Mouse (Mus musculus) layer of hippocampus, postnatal 14 days (tissue): ENCODE measurements at regions not wholly inside any gene's neighbourhood (a gene's known extent, or its start where the extent isn't known, plus 50 kb on each side); places are given as distances from the start of the nearest gene placed in this dataset.

ENCODE experiments used
- DNase-seq, 2 experiments: peaks; one replicate each; pipeline ENCODE4 v3.0.0; 2021 to 2022; ENCODE audit warnings: low spot score in 2 of 2, mixed read lengths in 1 of 2

DNA sequence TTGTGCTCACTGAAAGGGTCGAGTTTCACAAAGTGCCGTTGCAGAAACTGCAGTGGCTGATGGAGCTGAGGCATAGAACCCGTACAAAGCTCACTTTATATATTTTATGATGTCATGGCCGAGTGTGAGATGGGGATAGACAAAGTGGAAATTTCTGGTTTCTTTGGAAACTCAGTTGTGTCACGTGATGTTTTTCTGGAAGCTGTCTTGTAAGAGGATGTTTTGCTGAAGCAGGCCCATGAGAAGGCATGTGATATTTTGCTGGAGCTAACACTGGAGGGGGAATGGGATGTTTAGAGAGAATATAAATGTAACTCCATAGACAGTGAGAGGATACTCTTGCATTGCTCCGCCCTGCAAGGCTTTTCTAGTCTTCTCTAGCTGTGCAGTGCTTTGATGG, 311.7 kb downstream of the Tmem132b start:
- no peak for DNase-seq

DNA sequence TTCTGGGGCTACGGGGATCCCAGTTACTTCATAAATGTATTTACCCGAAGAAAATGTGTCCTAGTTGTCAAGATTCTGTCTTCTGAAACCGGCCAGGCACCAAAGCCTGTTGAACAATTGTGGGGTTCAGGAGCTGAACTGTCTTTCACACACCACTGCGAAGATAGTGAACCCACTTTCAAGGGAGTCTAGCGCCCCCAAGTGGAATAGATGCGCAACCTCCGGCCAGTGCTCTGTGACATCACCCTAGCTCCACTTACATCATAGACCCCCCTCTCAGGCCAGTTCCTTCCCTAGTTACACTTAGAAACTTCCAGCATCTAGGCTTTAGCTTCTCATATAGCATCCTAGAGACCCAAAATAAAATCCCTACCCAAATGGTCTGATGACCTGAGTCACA, 318.1 kb downstream of the Tmem132b start:
- DNase-seq: no peak

DNA sequence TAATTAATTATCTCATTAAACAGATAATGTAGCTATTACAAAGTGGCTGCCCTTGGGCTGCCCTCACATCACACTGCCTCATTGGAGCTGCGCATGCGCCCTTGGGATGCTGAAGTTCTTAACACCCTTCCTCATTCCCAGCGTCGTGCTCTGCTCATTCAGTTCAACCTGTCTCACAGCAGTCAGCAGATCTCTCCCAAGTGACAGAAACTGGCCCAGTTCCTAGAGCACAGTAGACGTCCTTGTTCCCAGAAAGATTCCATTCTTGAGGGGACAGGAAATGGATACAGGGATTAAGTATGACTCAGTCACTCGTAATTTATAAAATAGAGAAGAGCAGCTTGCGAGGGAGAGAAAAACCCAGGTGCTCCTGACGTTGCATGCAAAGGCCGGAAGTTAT, 344.7 kb downstream of the Tmem132b start:
- no peak for DNase-seq

DNA sequence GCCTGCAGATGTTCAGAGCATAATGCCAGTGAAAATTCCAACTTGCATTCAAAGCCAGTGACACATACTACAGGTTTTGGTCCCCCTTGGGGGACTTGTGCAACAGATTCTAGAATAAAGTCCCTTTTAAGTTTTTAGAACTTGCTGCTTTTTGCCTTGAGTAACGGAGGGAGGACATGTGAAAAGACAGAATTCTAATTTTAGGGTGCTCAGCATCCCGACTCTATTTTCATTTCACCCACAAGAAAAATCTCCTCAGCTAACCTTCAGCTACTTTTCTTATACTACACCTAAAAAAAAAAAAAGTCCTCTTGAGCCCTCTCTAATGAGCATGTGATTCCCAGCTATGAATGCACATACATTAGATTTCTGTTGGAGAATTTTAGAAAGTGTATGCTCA, 357.3 kb downstream of the Tmem132b start:
- no peak for DNase-seq

DNA sequence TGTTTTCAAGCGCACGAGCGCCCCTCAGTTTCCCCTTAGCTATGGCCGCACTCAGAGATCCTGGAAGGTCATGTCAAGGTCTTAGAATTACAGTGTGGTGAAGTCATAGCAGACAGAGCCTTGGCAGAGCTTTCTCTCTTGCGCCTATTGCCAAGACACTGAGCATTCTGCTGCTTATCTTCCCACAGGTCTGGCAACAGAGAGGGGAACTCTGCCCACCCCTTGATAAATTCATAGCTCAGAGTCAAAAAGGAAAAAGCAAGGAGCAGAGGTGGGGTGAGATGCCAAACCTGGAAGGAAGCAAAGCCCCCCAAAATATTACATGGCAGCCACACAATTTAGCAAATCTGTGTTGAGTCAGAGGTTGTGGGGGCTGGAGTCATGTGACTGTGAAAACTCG, 362.3 kb downstream of the Tmem132b start:
- no peak for DNase-seq

DNA sequence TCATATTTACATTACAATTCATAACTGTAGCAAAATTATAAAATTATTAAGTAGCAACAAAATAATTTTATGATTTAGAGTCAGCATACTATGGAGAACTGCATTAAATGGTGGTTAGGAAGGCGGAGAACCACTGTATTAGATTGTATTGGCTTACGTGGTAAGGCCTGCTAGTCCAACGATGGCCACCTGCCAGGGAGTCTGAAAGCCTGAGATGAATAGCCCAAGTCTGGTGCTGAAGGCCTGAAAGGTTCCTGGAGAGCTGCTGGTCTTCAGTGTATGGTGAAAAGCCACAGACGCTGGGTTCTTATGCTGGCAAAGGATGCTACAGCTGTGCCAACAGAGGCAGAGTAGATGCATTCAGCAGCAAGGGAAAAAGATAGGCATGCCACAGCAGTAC, 370.5 kb downstream of the Tmem132b start:
- no peak for DNase-seq

DNA sequence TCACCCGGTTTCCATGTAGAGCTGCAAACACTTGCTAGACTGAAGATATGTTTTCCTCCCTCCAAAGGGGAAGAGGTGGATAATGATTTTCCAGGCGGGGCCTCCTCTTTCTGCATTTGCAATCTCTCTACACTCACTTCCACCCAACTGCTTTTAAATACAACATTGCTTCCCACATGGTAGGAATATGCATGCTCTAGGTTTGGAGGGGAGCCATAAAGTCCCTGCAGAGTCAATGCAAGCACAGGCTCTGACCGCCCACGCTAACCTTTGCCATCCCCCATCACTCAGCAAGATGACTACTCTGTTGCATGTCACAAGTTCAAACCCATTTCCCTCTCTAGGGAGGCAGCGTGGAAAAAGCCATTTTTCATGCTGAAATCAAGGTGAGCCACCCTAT, 372.9 kb downstream of the Tmem132b start:
- no peak for DNase-seq

DNA sequence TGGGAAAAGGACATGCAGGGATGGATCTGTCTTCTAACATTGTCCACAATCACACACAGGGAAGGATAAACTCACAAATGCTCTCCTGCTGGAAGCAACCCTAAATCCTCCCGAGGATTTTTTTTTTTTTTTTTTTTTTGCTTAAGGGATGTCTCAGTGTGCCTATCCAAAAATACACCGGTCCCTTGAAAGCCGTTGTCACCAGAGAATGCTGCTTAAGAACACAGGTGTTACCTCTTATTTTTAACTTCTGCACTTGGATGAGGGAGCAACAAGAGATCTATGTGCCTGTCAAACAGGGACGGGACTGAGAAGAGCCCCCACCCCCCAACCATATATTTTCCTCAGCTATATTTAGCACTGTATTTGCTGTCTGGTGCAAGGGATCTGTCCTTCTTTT, 375.8 kb downstream of the Tmem132b start:
- no peak for DNase-seq

DNA sequence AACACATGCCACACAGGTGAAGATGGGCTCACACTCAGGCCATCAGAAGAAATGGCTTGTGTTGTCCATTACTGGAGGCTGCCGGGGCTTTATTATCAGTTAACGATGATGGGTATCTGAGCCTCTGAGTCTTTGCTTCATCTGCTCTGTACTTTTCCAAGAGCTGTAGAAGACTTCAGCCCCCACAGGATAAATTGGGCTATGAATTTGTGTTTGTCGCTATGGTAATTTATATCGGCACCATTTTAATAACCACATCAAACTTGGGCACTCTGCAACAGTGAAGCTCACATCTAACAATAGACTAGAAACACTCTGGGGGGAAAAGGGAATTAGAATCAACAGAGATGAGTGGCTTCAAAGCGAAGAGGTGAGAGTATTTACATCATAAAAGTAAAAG, 376.3 kb downstream of the Tmem132b start:
- no peak for DNase-seq

DNA sequence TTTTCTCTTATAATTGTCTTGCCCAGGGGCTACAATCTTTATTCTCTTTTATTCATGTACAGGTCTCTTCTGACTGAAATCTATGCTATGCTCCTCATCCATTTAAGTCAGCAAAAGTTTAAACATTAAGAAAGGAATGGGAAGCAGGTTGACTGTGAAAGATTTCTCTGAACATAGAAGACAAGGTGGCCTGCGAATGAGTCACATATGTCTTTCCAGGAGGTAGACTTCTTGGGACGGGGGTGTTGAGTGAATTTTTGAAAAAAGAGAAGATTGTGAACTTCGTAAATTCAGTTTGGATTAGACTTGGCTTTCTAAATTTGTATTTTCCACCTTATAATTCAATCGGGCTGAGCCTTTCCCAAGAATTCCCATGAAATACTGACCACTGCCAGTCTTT, 384.3 kb downstream of the Tmem132b start:
- DNase-seq: no peak

DNA sequence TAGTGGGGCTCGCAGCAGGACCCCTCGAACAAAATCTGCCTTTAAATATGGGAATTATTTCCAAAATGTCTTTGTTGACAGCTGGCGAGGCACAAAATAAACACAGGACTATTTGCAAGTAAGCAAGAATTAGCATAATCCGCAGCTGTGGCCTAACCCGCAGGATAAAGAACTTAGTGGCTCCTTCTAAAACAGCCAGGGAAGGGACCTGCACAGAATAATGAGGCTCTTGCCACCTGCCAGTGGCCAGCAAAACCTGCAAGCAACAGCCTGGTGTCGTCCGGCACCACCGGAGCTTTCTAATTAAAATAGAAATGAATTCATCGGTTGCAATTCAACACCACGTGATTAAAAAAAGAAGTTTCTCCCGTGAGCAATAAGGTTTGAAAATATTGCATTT, 389.4 kb downstream of the Tmem132b start:
- DNase-seq: no peak

DNA sequence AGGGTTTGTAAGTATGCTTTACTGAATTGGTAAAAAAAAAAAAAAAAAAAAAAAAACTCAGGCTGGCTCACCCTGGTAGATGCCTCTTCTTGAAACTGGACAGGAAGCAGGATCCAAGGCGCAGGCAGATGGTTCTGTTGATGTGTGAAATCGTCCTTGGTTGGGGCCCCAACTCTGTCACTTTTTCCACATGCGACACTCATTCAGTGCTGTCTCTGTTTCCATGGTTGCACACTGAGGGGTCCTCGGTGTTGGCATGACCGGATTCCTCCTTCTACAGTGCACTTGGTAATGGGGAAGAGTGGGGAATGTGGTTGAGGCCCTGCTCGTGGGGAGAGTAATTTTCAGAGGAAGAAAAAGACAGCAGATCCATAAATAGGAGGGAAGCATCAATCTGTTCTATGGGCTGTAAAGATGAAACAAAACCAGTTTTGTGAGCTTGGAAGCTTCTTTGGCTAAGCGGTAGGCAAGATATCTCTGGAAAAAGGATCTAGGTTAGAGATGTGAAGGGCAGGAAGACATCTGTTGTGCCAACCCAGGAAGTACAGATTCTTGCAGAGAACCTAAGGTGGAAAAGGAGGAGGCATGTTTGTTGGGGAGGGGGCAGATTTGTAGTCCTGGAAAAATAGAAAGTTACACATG, 394.4 kb downstream of the Tmem132b start:
- DNase-seq: no peak

DNA sequence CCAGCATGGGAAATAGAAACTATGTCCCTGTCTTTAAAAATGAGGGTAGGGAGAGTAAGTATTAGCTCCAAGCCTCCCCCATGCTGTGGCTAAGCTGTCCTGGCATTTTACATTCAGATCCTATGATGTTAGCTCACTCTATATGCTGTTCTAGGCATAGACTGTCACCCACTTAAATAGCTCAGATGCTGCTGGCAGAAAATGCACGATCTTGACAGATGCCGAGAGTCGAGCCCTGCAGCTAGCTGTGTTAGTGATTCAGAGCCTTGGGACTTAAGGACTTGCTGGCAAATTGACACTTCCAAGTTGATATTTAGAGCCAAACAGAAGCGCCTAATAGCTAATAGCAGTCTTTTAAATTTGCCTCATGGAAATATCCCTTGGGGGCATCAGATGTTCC, 399.9 kb downstream of the Tmem132b start:
- DNase-seq: peak in 1 of 2 experiments; percentile 13

DNA sequence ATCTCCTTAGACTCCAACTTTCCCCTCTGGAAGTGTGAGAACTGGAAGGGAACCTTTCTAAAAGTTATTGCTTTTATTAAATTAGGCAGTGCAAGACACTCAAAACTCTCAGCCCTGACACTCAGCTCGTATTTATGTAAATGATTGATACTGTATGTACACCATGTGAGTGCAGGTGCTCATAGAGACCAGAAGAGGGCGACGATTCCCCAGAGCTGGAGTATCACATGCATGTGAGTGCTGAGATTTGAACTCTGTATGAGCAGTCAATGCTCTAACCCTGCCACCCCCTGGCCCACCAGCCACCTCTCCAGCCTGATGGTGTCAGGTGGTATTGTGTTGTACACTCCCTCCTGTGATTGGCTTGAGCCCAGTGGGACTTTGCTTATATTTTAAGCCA, 407.8 kb downstream of the Tmem132b start:
- DNase-seq: no peak

DNA sequence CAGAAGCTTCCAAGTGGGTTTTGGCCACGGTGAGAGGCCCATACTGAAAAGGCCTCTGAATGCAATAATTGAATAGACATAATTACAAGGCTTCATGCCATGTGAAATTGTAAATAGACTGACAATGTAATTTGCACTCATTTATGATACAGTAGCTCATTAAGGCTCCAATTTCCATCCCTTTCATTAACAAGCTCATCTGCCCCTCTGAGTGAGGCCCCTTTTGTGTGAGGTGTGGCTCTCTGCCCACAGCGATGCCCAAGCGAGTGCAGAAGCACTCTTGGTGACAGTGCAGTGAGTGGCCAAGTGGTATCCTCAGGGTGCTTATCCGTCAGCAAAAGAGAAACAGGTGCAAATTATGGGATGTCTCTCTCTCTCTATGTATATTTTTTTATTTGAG, 415.2 kb downstream of the Tmem132b start:
- DNase-seq: no peak

DNA sequence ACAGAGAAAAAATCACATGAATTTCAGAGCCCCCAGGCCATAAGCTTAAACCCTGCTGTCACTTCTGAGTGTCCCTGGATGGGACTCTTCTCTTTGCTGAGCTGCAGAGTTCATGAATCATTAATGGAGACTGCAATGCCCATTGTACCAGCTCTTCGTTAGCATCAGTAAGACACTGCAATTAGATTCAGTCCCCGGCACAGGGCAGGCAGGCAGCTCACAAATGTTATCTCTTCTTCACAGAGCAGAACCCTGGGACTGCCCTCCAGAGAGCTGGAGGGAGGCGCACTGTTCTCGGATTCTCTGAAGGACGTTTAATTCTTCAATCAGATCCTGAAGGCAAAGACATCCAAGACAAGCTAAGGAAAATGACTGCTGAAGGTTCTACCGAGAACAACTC, 420.1 kb downstream of the Tmem132b start:
- DNase-seq: no peak

DNA sequence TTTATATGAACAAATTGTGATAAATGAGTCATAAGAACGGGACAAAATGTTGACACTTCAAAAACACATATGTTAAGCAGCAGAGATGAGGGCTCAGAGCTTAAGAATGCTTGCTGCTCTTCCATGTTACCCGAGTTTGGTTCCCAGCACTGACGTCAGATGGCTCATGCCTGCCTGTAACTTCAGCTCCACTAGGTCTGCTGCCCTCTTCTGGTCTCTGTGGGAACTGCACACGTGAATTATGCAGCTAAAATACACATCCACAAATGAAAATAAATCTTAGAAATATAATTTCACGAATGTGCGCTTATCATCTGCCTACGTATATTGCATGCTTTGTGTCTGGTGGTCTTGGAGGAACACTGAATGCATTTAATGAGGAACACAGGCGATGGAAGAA, 432.5 kb downstream of the Tmem132b start:
- DNase-seq: no peak

DNA sequence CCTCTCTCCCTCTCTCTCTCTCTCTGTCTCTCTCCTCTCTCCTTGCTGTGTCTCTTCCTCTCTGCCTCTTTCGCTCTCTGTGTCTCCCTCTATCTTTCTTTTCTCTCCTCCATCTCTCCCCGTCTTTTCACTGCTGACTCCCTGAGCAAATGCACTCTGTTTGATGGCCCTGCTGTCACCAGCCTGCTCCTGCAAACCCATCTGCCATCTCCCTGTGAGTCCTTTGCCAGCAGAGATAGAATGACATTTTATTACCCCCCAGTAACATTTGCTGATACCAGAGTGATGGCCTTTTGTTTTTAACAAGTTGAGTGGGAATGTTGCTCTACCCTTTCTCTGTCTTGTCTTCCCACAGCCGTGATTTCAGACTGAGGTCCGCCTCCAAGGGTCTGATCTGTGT, 436.6 kb downstream of the Tmem132b start:
- peak; percentile 17 to 71 for DNase-seq

DNA sequence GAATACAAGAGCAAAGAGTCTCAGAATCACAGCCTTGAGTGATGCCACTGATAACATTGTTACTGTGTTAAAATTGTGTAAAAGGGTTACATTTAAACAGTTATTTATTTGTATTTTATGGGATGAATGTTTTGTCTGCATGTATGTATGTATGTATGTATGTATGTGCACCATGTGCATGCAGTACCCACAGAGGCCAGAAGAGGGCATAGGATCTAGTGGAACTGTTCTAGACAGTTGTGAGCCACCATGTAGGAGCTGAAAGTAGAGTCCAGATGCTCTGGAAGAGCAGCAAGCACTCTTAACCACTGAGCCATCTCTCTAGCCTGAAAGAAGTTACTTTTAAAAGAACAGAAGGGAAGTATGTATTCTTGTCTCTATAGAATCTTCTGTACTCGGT, 442.5 kb downstream of the Tmem132b start:
- DNase-seq: no peak

DNA sequence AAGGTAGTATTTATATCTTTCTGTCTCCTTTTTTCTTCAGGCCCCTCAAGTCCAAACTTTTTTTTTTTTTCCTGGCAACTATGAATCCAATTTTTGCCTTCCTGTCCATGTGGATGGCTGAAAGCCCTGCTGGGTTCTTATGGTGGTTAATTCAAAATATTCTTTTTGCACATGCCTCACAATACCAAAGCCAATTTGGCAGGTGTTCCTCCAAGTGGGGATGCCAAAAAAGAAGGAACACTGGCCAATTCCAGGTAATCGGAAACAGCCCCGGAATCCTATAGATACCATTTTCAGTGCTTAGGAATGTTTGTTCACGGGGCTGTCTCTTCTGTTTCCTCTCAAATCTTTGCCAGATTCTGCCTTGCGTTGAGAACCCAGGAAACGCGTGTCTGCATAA, 448.2 kb downstream of the Tmem132b start:
- peak in 1 of 2 experiments; percentile 20 for DNase-seq

DNA sequence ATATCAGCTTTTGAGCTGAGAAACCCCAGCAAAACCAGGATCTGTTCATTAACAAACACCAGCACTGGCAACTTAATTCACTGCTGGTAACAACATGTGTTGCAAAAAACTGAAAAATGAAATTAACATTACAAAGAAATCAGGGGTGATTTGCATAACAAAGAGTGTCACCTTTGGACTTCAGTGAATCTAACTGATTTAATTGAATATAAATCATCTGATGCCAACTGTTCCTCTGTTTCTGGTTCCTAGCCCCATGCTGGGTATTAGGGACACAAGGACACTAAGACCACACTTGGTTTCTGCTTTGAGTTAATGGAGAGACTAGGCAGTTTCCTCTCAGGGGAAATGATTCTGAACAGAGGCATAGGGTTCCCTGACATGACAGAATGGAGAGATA, 453.8 kb downstream of the Tmem132b start:
- no peak for DNase-seq

DNA sequence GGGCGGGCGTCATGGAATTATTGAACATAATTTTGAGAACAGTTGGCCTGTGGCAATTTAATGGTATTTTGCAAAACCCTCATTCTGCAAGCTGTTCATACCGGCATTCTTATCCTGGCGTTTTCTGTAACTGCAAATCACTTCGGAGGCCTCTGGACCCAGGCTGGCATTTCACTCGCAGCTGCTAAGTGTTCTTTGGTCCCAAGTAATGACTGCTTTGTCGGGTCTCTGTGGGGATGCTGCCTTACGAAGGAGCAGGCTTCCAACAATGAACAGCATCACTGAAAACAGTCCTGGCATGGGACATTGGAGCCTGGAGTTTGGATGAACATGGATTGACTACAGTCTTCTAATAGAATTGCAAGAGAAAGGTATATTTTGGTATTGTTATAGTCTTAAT, 465.6 kb downstream of the Tmem132b start:
- DNase-seq: no peak

DNA sequence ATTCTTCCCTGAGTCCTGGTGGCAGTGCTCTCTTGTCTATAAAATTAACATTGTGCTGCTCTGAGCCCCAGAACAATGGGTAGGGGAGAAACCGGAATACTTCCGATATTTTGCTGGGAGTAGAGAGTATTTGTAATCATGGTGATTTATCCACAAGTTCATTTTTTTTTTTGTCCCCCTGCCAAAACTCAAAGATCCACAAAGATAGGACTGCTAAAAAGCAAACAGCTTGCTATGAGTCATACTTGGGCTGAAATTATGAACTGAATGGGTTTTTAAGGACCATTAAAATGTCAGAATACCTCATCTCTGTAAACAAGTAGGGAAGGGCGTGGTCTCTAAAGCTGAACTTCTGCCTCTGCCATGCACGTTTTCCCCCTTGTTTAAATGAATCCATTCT, 476.3 kb downstream of the Tmem132b start:
- DNase-seq: peak in 1 of 2 experiments; percentile 40

DNA sequence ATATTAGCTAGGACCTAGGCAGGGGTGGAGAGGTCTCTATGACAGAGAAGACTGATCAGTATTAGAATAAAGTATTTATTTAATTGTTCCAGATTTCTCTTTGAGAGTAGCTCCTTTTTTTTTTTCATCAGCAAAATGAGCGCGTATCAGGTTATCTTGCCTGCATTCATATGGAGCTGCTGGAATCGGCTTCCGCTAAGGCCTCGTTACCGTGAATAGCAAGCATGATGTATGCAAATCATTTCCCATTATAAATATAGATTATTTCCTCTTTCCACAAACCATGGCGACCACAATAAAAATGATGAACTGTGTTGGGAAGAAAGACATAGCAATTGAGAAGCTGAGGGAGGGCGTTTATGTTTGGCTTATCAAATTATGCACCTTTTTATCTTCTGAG, 476.7 kb downstream of the Tmem132b start:
- DNase-seq: no peak
